Mouse (Mus musculus) adrenal gland, adult 2 months (tissue): ENCODE measurements around the gene Vmn1r174. TPM values are rescaled to one million over a fixed set of nuclear protein-coding genes. Genes with fewer than 3 reads are reported as not detected.
"Not testable (repeated sequence)": the region's sequence is repeated elsewhere in the genome, so short reads cannot be mapped to it uniquely, and the experiment has no call there.

ENCODE experiments used
- DNase-seq: peaks from one replicate; pipeline ENCODE4 v3.0.0; 2021
- long read RNA-seq: library from polyadenylated mRNA; stranded (forward); transcript quantifications from one replicate; pipeline ENCODE4 v2.0.0, GENCODE M21; 2021
- polyA plus RNA-seq: library from polyadenylated mRNA; depleted of rRNA; stranded (reverse); fragments of >200 nt; gene quantifications from 2 replicates; pipeline ENCODE4 v1.2.3, GENCODE M21; 2012; rRNA removed
- total RNA-seq, 2 experiments: library from RNA; stranded (reverse); gene quantifications; 2 replicates each; pipeline ENCODE4 v1.2.3; 2021

The Vmn1r174 gene
- total RNA-seq = not detected
- not detected in 2 replicates for polyA plus RNA-seq
- long read RNA-seq = 0 reads

DNA sequence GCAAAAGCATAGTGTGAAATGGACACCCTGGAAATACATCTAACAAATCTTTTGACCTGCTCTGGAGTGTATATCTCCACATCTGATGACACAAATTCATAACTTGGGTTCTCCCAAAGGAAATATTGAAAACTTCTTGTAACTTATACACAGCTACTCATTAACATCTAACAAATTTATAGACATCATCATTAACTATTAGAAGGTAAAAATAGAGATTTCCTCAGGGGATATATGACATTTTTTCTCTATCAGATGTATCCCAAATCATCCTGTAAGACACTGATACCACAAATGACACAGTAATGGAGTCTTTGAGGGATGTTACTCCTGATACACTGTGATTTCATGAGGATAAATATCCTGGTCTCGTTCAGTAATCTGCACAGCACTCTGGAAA is at the start of gene Vmn1r174:
Gene Vmn1r174, plus strand, starts transcription at position 301 of the 400 bp plus-strand sequence.
- DNase-seq = not testable (repeated sequence)

DNA sequence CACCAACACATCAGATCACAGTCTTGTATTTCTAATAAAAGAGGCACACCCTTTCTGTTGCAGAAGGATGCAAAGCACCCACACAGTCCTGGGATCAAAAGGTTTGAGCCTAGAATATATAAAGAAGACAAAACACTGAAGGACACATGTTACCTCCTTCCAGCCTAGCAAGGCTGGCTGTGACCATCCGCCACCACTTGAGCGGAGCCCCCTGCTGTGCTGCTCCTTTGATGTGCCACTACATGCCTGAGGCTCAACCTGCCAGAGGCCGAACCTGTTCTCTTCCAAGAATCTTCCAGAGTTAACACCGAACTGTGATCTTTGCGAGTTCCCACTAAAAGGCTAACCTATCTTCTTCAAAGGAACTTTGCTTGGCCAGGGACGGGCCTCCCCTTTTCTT is 32.5 kb downstream of the Vmn1r174 start:
- no peak for DNase-seq

GRCm38 (mm10) chr7:23810543-23810942 is 58.5 kb downstream of the Vmn1r174 start, which contains the start of gene Vmn1r175:
Gene Vmn1r175 (minus strand): TSS chr7:23810643.
- DNase-seq = not testable (repeated sequence)

Other genes starting within 250 kb of the Vmn1r174 start
- gene Vmn1r167, start 245.1 kb upstream of the Vmn1r174 start, total RNA-seq = not detected
- not detected in 2 replicates for gene Vmn1r167, start 245.1 kb upstream of the Vmn1r174 start, polyA plus RNA-seq
- gene Vmn1r168, start 212.5 kb upstream of the Vmn1r174 start, total RNA-seq = not detected
- not detected in 2 replicates for gene Vmn1r168, start 212.5 kb upstream of the Vmn1r174 start, polyA plus RNA-seq
- gene Vmn1r169, start 176.7 kb upstream of the Vmn1r174 start, total RNA-seq = not detected
- gene Vmn1r169, start 176.7 kb upstream of the Vmn1r174 start, polyA plus RNA-seq = not detected in 2 replicates
- not detected for gene Vmn1r170, start 146.1 kb upstream of the Vmn1r174 start, total RNA-seq
- not detected in 2 replicates for gene Vmn1r170, start 146.1 kb upstream of the Vmn1r174 start, polyA plus RNA-seq
- gene Vmn1r171, start 121.5 kb upstream of the Vmn1r174 start, total RNA-seq = not detected
- gene Vmn1r171, start 121.5 kb upstream of the Vmn1r174 start, polyA plus RNA-seq = not detected in 2 replicates
- not detected for gene Vmn1r172, start 94.0 kb upstream of the Vmn1r174 start, total RNA-seq
- not detected in 2 replicates for gene Vmn1r172, start 94.0 kb upstream of the Vmn1r174 start, polyA plus RNA-seq
- gene Vmn1r173, start 51.6 kb upstream of the Vmn1r174 start, total RNA-seq = not detected
- gene Vmn1r173, start 51.6 kb upstream of the Vmn1r174 start, polyA plus RNA-seq = not detected in 2 replicates
- not detected for gene Vmn1r175, start 58.4 kb downstream of the Vmn1r174 start, total RNA-seq
- gene Vmn1r175, start 58.4 kb downstream of the Vmn1r174 start, polyA plus RNA-seq = not detected in 2 replicates
- gene Vmn1r176, start 85.1 kb downstream of the Vmn1r174 start, total RNA-seq = not detected
- not detected in 2 replicates for gene Vmn1r176, start 85.1 kb downstream of the Vmn1r174 start, polyA plus RNA-seq
- gene Vmn1r177, start 114.2 kb downstream of the Vmn1r174 start, total RNA-seq = not detected
- not detected in 2 replicates for gene Vmn1r177, start 114.2 kb downstream of the Vmn1r174 start, polyA plus RNA-seq
- not detected for gene Vmn1r178, start 139.7 kb downstream of the Vmn1r174 start, total RNA-seq
- gene Vmn1r178, start 139.7 kb downstream of the Vmn1r174 start, polyA plus RNA-seq = not detected in 2 replicates
- gene Vmn1r179, start 174.7 kb downstream of the Vmn1r174 start, total RNA-seq = not detected
- not detected in 2 replicates for gene Vmn1r179, start 174.7 kb downstream of the Vmn1r174 start, polyA plus RNA-seq
- gene Vmn1r180, start 198.4 kb downstream of the Vmn1r174 start, total RNA-seq = not detected
- gene Vmn1r180, start 198.4 kb downstream of the Vmn1r174 start, polyA plus RNA-seq = not detected in 2 replicates
- not detected for gene Vmn1r181, start 222.3 kb downstream of the Vmn1r174 start, total RNA-seq
- not detected in 2 replicates for gene Vmn1r181, start 222.3 kb downstream of the Vmn1r174 start, polyA plus RNA-seq
- not detected for gene V1rd19, start 249.4 kb downstream of the Vmn1r174 start, total RNA-seq
- gene V1rd19, start 249.4 kb downstream of the Vmn1r174 start, polyA plus RNA-seq = not detected in 2 replicates